Mouse (Mus musculus) embryonic fibroblast, embryonic 13.5 days (primary cell): Measurements from ENCODE around the gene Golga5. TPM values are rescaled to one million over a fixed set of nuclear protein-coding genes. Genes with fewer than 3 reads are reported as not detected.

Source experiments
- H3K27ac ChIP-seq: 2 replicates; pipeline ENCODE4 v1.5.1; 2012; ENCODE audit warnings: low read length, control low read depth, inconsistent platforms; ENCODE audit not compliant: insufficient read depth
- H3K4me1 ChIP-seq: 2 replicates; pipeline ENCODE4 v1.6.1; 2011; ENCODE audit warnings: low read length; ENCODE audit not compliant: control insufficient read depth, insufficient read depth
- H3K4me3 ChIP-seq: 2 replicates; pipeline ENCODE4 v1.5.1; 2011; ENCODE audit warnings: mild to moderate bottlenecking, control low read depth, low read length; ENCODE audit not compliant: insufficient read depth
- CTCF ChIP-seq: IDR thresholded peaks from 2 replicates; pipeline ENCODE4 v1.5.1; 2011; ENCODE audit warnings: mild to moderate bottlenecking, control low read depth, low read length, moderate library complexity, borderline replicate concordance; ENCODE audit not compliant: insufficient read depth
- POLR2A ChIP-seq: IDR thresholded peaks from 2 replicates; pipeline ENCODE4 v1.6.1; 2011; ENCODE audit warnings: low read depth, mild to moderate bottlenecking, control low read depth, low read length, moderate library complexity
- polyA plus RNA-seq: library from polyadenylated mRNA; stranded (reverse); fragments of >200 nt; gene quantifications from 2 replicates; pipeline ENCODE4 v1.2.4, GENCODE M21; 2011; ENCODE audit warnings: low read depth; ENCODE audit not compliant: missing spikeins, insufficient read length

Gene Golga5
- polyA plus RNA-seq, 1 experiment: 40.6 TPM

- Histone ChIP-seq H3K4me1 (no peaks in the 10 kb centered on the region), H3K27ac (no peak overlapping the region), H3K4me3 (no peak overlapping the region)
- TF ChIP-seq CTCF (no peak), POLR2A (no peak)
These were observed 36.3 kb downstream of the Golga5 start for GRCm38 (mm10) chr12:102505131-102505713.

GRCm38 (mm10) chr12:102505949-102506348, 37.0 kb downstream of the Golga5 start:
- no peak overlapping the region for H3K27ac ChIP-seq
- no peaks in the 10 kb centered on the region for H3K4me1 ChIP-seq
- TF ChIP-seq POLR2A (no peak), CTCF (no peak)
- no peak overlapping the region for H3K4me3 ChIP-seq

GRCm38 (mm10) chr12:102511363-102511762, 42.4 kb downstream of the Golga5 start:
- no peak overlapping the region for H3K4me3 ChIP-seq
- TF ChIP-seq CTCF (no peak), POLR2A (no peak)
- H3K4me1 ChIP-seq: no peaks in the 10 kb centered on the region
- no peak overlapping the region for H3K27ac ChIP-seq

GRCm38 (mm10) chr12:102514151-102514550, 45.2 kb downstream of the Golga5 start:
- H3K4me1 ChIP-seq: no peaks in the 10 kb centered on the region
- H3K4me3 ChIP-seq: no peak overlapping the region
- no peak overlapping the region for H3K27ac ChIP-seq
- TF ChIP-seq CTCF (no peak), POLR2A (no peak)

GRCm38 (mm10) chr12:102514751-102515150, 45.8 kb downstream of the Golga5 start:
- TF ChIP-seq POLR2A: no peak
- TF ChIP-seq CTCF: no peak
- H3K4me3 ChIP-seq: no peak overlapping the region
- H3K27ac ChIP-seq: no peak overlapping the region

GRCm38 (mm10) chr12:102516151-102516550, 47.2 kb downstream of the Golga5 start:
- H3K4me3 ChIP-seq: no peak overlapping the region
- H3K4me1 ChIP-seq: no peaks in the 10 kb centered on the region
- TF ChIP-seq POLR2A (no peak), CTCF (no peak)
- no peak overlapping the region for H3K27ac ChIP-seq

More at GRCm38 (mm10) chr12:102514751-102515150, 45.8 kb downstream of the Golga5 start:
- H3K4me1 ChIP-seq: no peaks in the 10 kb centered on the region

- Histone ChIP-seq H3K4me1 (no peaks in the 10 kb centered on the region), H3K4me3 (no peak overlapping the region), H3K27ac (no peak overlapping the region)
- TF ChIP-seq CTCF (no peak), POLR2A (no peak)
These were observed 48.7 kb downstream of the Golga5 start for GRCm38 (mm10) chr12:102517647-102518046.

GRCm38 (mm10) chr12:102519929-102520720, 51.2 kb downstream of the Golga5 start:
- Histone ChIP-seq H3K27ac (no peak overlapping the region), H3K4me1 (no peaks in the 10 kb centered on the region), H3K4me3 (no peak overlapping the region)
- no peak for TF ChIP-seq CTCF
- no peak for TF ChIP-seq POLR2A

GRCm38 (mm10) chr12:102521777-102522319, 52.9 kb downstream of the Golga5 start:
- no peak overlapping the region for H3K4me3 ChIP-seq
- H3K4me1 ChIP-seq: no peaks in the 10 kb centered on the region
- no peak overlapping the region for H3K27ac ChIP-seq
- TF ChIP-seq CTCF: no peak
- no peak for TF ChIP-seq POLR2A

- Histone ChIP-seq H3K4me3 (no peak overlapping the region), H3K4me1 (no peaks in the 10 kb centered on the region)
These were observed 55.3 kb downstream of the Golga5 start for GRCm38 (mm10) chr12:102524216-102524615.

More at GRCm38 (mm10) chr12:102524216-102524615, 55.3 kb downstream of the Golga5 start:
- H3K27ac ChIP-seq: no peak overlapping the region
- no peak for TF ChIP-seq POLR2A
